Mouse (Mus musculus) heart, embryonic 10.5 days (tissue): Measurements from ENCODE around the gene Kars. TPM values are rescaled to one million over a fixed set of nuclear protein-coding genes. Genes with fewer than 3 reads are reported as not detected.

Experiments used
- DNase-seq: peaks from one replicate; pipeline ENCODE4 v3.0.0-alpha.2; 2017; ENCODE audit warnings: low spot score
- H3K27ac ChIP-seq: fragments of 300-500 bp; sonication (generic); 2 replicates; pipeline ENCODE4 v1.5.1; 2016; ENCODE audit warnings: mild to moderate bottlenecking
- H3K27me3 ChIP-seq: fragments of 300-500 bp; sonication (generic); 2 replicates; pipeline ENCODE4 v1.6.1; 2016; ENCODE audit warnings: mild to moderate bottlenecking; ENCODE audit not compliant: poor library complexity, insufficient read depth, severe bottlenecking
- H3K36me3 ChIP-seq: fragments of 300-500 bp; sonication (generic); 2 replicates; pipeline ENCODE4 v1.6.1; 2016; ENCODE audit warnings: mild to moderate bottlenecking, moderate library complexity
- H3K4me1 ChIP-seq: fragments of 300-500 bp; sonication (generic); 2 replicates; pipeline ENCODE4 v1.6.1; 2016; ENCODE audit warnings: mild to moderate bottlenecking
- H3K4me3 ChIP-seq: fragments of 300-500 bp; sonication (generic); 2 replicates; pipeline ENCODE4 v1.5.1; 2016; ENCODE audit warnings: mild to moderate bottlenecking, moderate library complexity
- H3K9me3 ChIP-seq: fragments of 300-500 bp; sonication (generic); 2 replicates; pipeline ENCODE4 v1.6.1; 2016; ENCODE audit warnings: mild to moderate bottlenecking, moderate library complexity
- WGBS: fragments of 180-500 bp; shearing (Covaris S2); methylation state at CpG from one replicate; pipeline ENCODE4 v1.1.7; 2016; 5-methylcytosine and 5-hydroxymethylcytosine counted together
- polyA plus RNA-seq: library from polyadenylated mRNA; unstranded; fragments of >200 nt; fragmentation: Nextera tagmentation; extraction: Ambion mirVana; gene quantifications from 2 replicates; pipeline ENCODE4 v1.2.1, GENCODE M21; 2016

Gene Kars
- polyA plus RNA-seq, 1 experiment from 2014 or later = 232 TPM

DNA sequence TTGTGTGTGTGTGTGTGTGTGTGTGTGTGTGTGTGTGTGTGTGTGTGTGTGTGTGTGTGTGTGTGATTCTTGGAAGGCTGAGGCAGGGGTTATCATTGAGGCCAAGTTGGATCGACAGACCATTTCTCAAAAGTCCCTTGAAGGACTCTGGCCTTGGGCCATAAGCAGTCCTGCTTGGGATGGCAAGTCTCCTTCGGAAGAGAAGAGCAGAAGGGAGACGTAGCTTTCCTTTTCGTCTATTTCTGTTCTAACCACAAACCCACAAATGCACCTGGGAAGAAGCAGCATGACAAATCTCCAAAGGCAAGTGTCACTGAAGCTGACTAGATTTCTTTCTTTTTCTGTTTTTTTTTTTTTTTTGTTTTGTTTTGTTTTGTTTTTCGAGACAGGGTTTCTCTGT lies 55.2 kb downstream of the Kars start:
- DNase-seq = no peak
- Histone ChIP-seq H3K27ac (no peak overlapping the region), H3K4me3 (no peak overlapping the region), H3K27me3 (no peaks in the 10 kb centered on the region), H3K36me3 (peaks cover 66% of the 10 kb centered on the region), H3K9me3 (no peaks in the 10 kb centered on the region), H3K4me1 (peaks cover 5% of the 10 kb centered on the region; the same call in 1 of the 2 replicates)
- WGBS = 81% methylated on average over 5 of the region's 5 CpGs

GRCm38 (mm10) chr8:111954844-111955594 lies 56.1 kb downstream of the Kars start:
- 82% methylated on average over 4 of the region's 4 CpGs for WGBS
- Histone ChIP-seq H3K4me1 (no peaks in the 10 kb centered on the region), H3K27ac (no peak overlapping the region), H3K4me3 (no peak overlapping the region), H3K27me3 (no peaks in the 10 kb centered on the region), H3K9me3 (no peaks in the 10 kb centered on the region), H3K36me3 (peaks cover 68% of the 10 kb centered on the region)
- DNase-seq = no peak

DNA sequence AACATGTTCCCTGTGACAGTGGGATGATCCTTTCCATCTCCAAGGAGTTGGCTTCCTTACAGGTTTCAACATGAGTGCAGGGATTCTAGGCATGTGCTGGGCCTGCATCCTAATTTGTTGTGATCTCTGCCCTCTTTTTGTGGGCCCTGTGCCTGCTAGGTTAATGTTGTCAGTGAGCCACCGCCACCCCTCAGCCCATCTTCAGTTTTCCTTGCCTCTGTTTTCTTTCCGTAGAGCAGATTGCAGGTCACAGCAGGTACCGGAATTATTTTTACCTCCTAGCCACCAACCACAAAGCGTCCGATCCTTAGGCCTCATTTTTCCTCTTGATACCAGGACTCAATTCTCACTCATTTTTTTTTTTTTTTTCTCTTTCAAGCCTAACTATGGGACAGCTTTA lies 59.2 kb downstream of the Kars start:
- DNase-seq = no peak
- H3K36me3 ChIP-seq = peaks cover 74% of the 10 kb centered on the region
- H3K4me3 ChIP-seq = no peak overlapping the region
- no peak overlapping the region for H3K27ac ChIP-seq
- H3K4me1 ChIP-seq = no peaks in the 10 kb centered on the region
- no peaks in the 10 kb centered on the region for H3K9me3 ChIP-seq
- no peaks in the 10 kb centered on the region for H3K27me3 ChIP-seq
- 91% methylated on average over 5 of the region's 5 CpGs for WGBS

GRCm38 (mm10) chr8:111951317-111951716 lies 59.8 kb downstream of the Kars start:
- no peak for DNase-seq
- Histone ChIP-seq H3K4me1 (no peaks in the 10 kb centered on the region), H3K4me3 (no peak overlapping the region), H3K27ac (no peak overlapping the region), H3K27me3 (no peaks in the 10 kb centered on the region), H3K9me3 (no peaks in the 10 kb centered on the region), H3K36me3 (peaks cover 73% of the 10 kb centered on the region)
- WGBS = 89% methylated on average over 7 of the region's 7 CpGs

DNA sequence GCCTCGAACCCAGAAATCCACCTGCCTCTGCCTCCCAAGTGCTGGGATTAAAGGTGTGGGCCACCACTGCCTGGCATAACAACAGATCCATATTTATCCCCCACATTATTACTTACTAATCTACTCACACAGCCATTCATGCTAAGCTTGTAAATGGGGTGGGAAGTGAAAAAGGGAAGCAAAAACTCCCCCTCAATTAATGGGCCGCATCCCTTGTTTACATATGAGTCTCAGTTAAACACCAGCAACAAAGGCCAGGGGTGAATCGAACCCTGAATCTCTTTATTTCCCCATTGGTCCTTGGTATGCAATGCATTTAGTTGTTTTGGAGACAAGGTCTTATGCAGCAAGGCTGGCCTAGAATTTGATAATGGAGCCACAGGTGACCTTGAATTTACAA lies 60.3 kb downstream of the Kars start:
- H3K27me3 ChIP-seq = no peaks in the 10 kb centered on the region
- 87% methylated on average over 3 of the region's 3 CpGs for WGBS
- H3K27ac ChIP-seq = no peak overlapping the region
- DNase-seq = no peak
- peaks cover 74% of the 10 kb centered on the region for H3K36me3 ChIP-seq
- no peak overlapping the region for H3K4me3 ChIP-seq
- no peaks in the 10 kb centered on the region for H3K4me1 ChIP-seq
- no peaks in the 10 kb centered on the region for H3K9me3 ChIP-seq

- Histone ChIP-seq H3K4me3 (no peak overlapping the region), H3K27me3 (no peaks in the 10 kb centered on the region), H3K4me1 (no peaks in the 10 kb centered on the region), H3K36me3 (peaks cover 74% of the 10 kb centered on the region), H3K9me3 (no peaks in the 10 kb centered on the region), H3K27ac (no peak overlapping the region)
- DNase-seq = no peak
- WGBS = 89% methylated on average over 8 of the region's 8 CpGs
These were observed 63.2 kb downstream of the Kars start for GRCm38 (mm10) chr8:111947954-111948353.

- Histone ChIP-seq H3K4me3 (no peak overlapping the region), H3K36me3 (peaks cover 77% of the 10 kb centered on the region), H3K27ac (no peak overlapping the region), H3K9me3 (no peaks in the 10 kb centered on the region), H3K4me1 (peaks cover 1% of the 10 kb centered on the region; the same call in 1 of the 2 replicates), H3K27me3 (no peaks in the 10 kb centered on the region)
- DNase-seq = no peak
- 88% methylated on average over 2 of the region's 2 CpGs for WGBS
These were observed 64.0 kb downstream of the Kars start for GRCm38 (mm10) chr8:111947144-111947543.

DNA sequence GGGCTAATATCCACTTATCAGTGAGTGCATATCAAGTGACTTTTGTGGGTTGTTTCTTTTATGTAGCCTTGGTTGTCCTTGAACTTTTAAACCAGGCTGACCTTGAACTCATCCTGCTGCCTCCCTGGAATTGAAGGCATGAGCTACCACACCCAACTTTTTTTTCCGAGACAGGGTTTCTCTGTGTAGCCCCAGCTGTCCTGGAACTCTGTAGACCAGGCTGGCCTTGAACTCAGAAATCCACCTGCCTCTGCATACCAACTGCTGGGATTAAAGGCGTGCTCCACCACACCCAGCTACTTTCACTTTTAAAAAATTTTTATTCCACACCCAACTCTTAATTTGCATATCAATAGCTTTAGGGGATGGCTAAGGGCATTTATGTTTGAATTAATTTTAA lies 67.6 kb downstream of the Kars start:
- peaks cover 55% of the 10 kb centered on the region for H3K36me3 ChIP-seq

More for the DNA sequence above, 67.6 kb downstream of the Kars start:
- no peak overlapping the region for H3K27ac ChIP-seq
- H3K9me3 ChIP-seq = no peaks in the 10 kb centered on the region
- WGBS = 85% methylated on average over 2 of the region's 2 CpGs
- H3K4me3 ChIP-seq = no peak overlapping the region
- H3K27me3 ChIP-seq = no peaks in the 10 kb centered on the region
- no peak for DNase-seq
- peaks cover 20% of the 10 kb centered on the region for H3K4me1 ChIP-seq

Other genes starting within 250 kb of the Kars start
- gene Cfdp1, start 157.0 kb downstream of the Kars start, polyA plus RNA-seq = 155 and 217 TPM in 2 replicates
- 5.1 and 7.4 TPM in 2 replicates for gene Tmem170, start 134.6 kb downstream of the Kars start, polyA plus RNA-seq
- gene Chst5, start 100.9 kb downstream of the Kars start, polyA plus RNA-seq = 0.91 and 2.9 TPM in 2 replicates
- 6.2 and 8.2 TPM in 2 replicates for gene Tmem231, start 77.4 kb downstream of the Kars start, polyA plus RNA-seq
- 172 and 178 TPM in 2 replicates for gene Gabarapl2, start 70.6 kb downstream of the Kars start, polyA plus RNA-seq
- 9.9 and 11.5 TPM in 2 replicates for gene Adat1, start 19.0 kb downstream of the Kars start, polyA plus RNA-seq
- gene Terf2ip, start 75 bp upstream of the Kars start, polyA plus RNA-seq = 21.0 and 22.1 TPM in 2 replicates
- 0.31 and 0.53 TPM in 2 replicates for gene Gm6793, start 3.7 kb upstream of the Kars start, polyA plus RNA-seq